Mouse (Mus musculus) lung, embryonic 15.5 days (tissue): ENCODE measurements at regions not wholly inside any gene's neighbourhood (a gene's known extent, or its start where the extent isn't known, plus 50 kb on each side); places are given as distances from the start of the nearest gene placed in this dataset.

Source experiments
- ATAC-seq: fragments of 200-750 bp; cut with Nextera tagmentation; 2 replicates; pipeline ENCODE4 v1.8.0; 2017; ENCODE audit warnings: moderate number of reproducible peaks, borderline replicate concordance; ENCODE audit not compliant: low FRiP score, low TSS enrichment; ENCODE audit errors: extremely low read depth
- H3K27ac ChIP-seq: fragments of 300-500 bp; sonication (generic); 2 replicates; pipeline ENCODE4 v1.5.1; 2015; ENCODE audit warnings: moderate library complexity, mild to moderate bottlenecking, inconsistent platforms
- H3K27me3 ChIP-seq: fragments of 300-500 bp; sonication (generic); 2 replicates; pipeline ENCODE4 v1.6.1; 2015; ENCODE audit warnings: inconsistent platforms
- H3K36me3 ChIP-seq: fragments of 300-500 bp; sonication (generic); 2 replicates; pipeline ENCODE4 v1.6.1; 2015; ENCODE audit warnings: inconsistent platforms
- H3K4me1 ChIP-seq: fragments of 300-500 bp; sonication (generic); 2 replicates; pipeline ENCODE4 v1.6.1; 2015; ENCODE audit warnings: inconsistent platforms
- H3K4me2 ChIP-seq: fragments of 300-500 bp; sonication (generic); 2 replicates; pipeline ENCODE4 v1.6.1; 2015; ENCODE audit warnings: inconsistent platforms, mild to moderate bottlenecking, moderate library complexity
- H3K4me3 ChIP-seq: fragments of 300-500 bp; sonication (generic); 2 replicates; pipeline ENCODE4 v1.5.1; 2015; ENCODE audit warnings: mild to moderate bottlenecking, inconsistent platforms
- H3K9ac ChIP-seq: fragments of 300-500 bp; sonication (generic); 2 replicates; pipeline ENCODE4 v1.6.1; 2015; ENCODE audit warnings: inconsistent platforms
- H3K9me3 ChIP-seq: fragments of 300-500 bp; sonication (generic); 2 replicates; pipeline ENCODE4 v1.6.1; 2016; ENCODE audit warnings: inconsistent platforms
- WGBS: fragments of 180-500 bp; shearing (Covaris S2); methylation state at CpG from one replicate; pipeline ENCODE4 v1.1.7; 2015; 5-methylcytosine and 5-hydroxymethylcytosine counted together

DNA sequence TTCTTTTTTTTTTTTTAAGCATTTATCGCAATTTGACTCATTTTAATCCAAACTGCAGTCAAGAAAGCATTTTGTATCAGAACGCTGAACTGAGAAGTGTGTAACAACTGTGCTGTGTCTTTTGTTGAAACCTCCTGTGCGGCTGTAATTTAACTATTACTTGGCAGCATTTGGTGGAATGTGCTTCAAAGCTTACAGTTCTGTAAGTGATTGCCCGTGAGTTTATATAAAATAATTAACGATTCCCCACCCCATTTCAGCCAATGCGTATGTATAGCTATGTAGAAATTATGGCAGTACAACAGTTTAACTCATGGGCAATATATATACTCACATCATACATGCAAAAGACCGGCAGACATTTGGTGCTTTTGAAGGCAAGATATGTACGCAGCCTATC is 421.8 kb upstream of the Ubash3b start:
- Histone ChIP-seq H3K4me3 (peak overlapping the region; percentile 52), H3K9me3 (no peaks in the 10 kb centered on the region), H3K36me3 (no peaks in the 10 kb centered on the region), H3K27me3 (peaks cover 9% of the 10 kb centered on the region; the same call in 1 of the 2 replicates), H3K4me2 (peak overlapping the region; percentile 72), H3K9ac (0 out of 2 replicates have a peak overlapping the region, but pooled peaks have one; percentile 3), H3K4me1 (peaks cover 7% of the 10 kb centered on the region), H3K27ac (peak overlapping the region; percentile 65)
- no peak for ATAC-seq
- WGBS: 24% methylated on average over 8 of the region's 8 CpGs

- Histone ChIP-seq H3K4me2 (peak overlapping the region; percentile 72), H3K27ac (peak overlapping the region; percentile 65), H3K9me3 (no peaks in the 10 kb centered on the region), H3K4me3 (peak overlapping the region; percentile 52), H3K9ac (0 out of 2 replicates have a peak overlapping the region, but pooled peaks have one; percentile 3), H3K36me3 (no peaks in the 10 kb centered on the region), H3K4me1 (peaks cover 7% of the 10 kb centered on the region), H3K27me3 (peaks cover 11% of the 10 kb centered on the region; the same call in 1 of the 2 replicates)
- 24% methylated on average over 5 of the region's 5 CpGs for WGBS
- ATAC-seq: no peak
Measured at GRCm38 (mm10) chr9:41582711-41583236, 421.3 kb upstream of the Ubash3b start.

GRCm38 (mm10) chr9:41582171-41582570 is 420.7 kb upstream of the Ubash3b start:
- H3K9me3 ChIP-seq: no peaks in the 10 kb centered on the region
- H3K4me2 ChIP-seq: peak overlapping the region; percentile 72
- H3K9ac ChIP-seq: peak overlapping the region; percentile 41
- ATAC-seq: no peak
- peaks cover 11% of the 10 kb centered on the region; the same call in 1 of the 2 replicates for H3K27me3 ChIP-seq
- H3K4me1 ChIP-seq: peaks cover 7% of the 10 kb centered on the region
- peak overlapping the region; percentile 47 for H3K27ac ChIP-seq
- 16% methylated on average over 8 of the region's 8 CpGs for WGBS
- peak overlapping the region; percentile 52 for H3K4me3 ChIP-seq
- no peaks in the 10 kb centered on the region for H3K36me3 ChIP-seq

DNA sequence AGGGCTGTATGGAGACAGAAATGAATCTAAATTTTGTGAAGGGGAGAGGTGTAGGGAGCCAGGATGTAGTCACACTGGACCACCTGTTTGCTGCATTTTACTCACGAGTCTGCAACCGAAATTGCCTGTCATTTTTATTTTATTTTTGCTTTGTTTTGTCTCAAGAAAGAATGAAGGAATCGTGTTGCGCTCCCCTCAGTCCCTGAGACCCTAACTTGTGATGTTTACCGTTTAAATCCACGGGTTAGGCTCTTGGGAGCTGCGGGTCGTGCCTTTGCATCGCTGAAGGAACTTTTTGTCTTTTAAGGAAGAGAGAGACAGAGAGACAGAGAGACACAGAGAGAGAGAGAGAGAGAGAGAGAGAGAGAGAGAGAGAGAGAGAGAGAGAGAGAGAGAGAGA is 420.2 kb upstream of the Ubash3b start:
- Histone ChIP-seq H3K27ac (peak overlapping the region; percentile 47), H3K9ac (peak overlapping the region; percentile 41), H3K9me3 (no peaks in the 10 kb centered on the region), H3K27me3 (peaks cover 11% of the 10 kb centered on the region; the same call in 1 of the 2 replicates), H3K4me2 (peak overlapping the region; percentile 72), H3K36me3 (no peaks in the 10 kb centered on the region), H3K4me3 (peak overlapping the region; percentile 52), H3K4me1 (peaks cover 7% of the 10 kb centered on the region)
- WGBS: 4% methylated on average over 9 of the region's 9 CpGs
- ATAC-seq: no peak

GRCm38 (mm10) chr9:41581152-41581551 is 419.7 kb upstream of the Ubash3b start:
- Histone ChIP-seq H3K27ac (peak overlapping the region; percentile 86), H3K4me1 (peaks cover 8% of the 10 kb centered on the region), H3K9ac (peak overlapping the region; percentile 50), H3K9me3 (no peaks in the 10 kb centered on the region), H3K36me3 (no peaks in the 10 kb centered on the region), H3K27me3 (peaks cover 11% of the 10 kb centered on the region; the same call in 1 of the 2 replicates), H3K4me3 (peak overlapping the region; percentile 52), H3K4me2 (peak overlapping the region; percentile 72)
- 1% methylated on average over 14 of the region's 14 CpGs for WGBS
- ATAC-seq: 0 out of 2 replicates have a peak, but pooled peaks have one; percentile 12

- Histone ChIP-seq H3K27me3 (peaks cover 11% of the 10 kb centered on the region; the same call in 1 of the 2 replicates), H3K9me3 (no peaks in the 10 kb centered on the region), H3K9ac (peak overlapping the region; percentile 50), H3K4me1 (peaks cover 10% of the 10 kb centered on the region), H3K4me3 (peak overlapping the region; percentile 52), H3K27ac (peak overlapping the region; percentile 86), H3K36me3 (no peaks in the 10 kb centered on the region), H3K4me2 (peak overlapping the region; percentile 72)
- ATAC-seq: peak; percentile 60; the same call in 1 of the 2 replicates
- 2% methylated on average over 13 of the region's 13 CpGs for WGBS
Measured at GRCm38 (mm10) chr9:41580611-41581041, 419.1 kb upstream of the Ubash3b start.

DNA sequence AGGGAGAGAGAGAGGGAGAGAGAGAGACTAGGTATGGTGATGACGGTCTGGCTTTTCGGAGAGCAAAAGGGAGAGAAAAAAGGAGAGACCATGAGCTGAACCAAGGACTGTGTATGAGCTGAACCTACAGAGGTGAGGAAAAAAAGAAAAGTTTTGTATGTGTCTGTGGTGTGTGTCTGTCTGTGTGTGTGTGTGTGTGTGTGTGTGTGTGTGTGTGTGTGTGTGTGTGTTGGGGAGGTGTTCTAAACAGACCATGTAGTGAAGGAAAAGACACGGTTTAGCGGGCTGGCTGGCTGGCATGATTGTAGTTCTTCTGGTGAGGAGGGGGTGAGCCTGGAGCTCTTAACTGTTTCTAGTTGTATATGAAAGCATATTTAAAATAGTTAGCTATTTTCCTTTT is 418.6 kb upstream of the Ubash3b start:
- peak; percentile 34; the same call in 1 of the 2 replicates for ATAC-seq
- Histone ChIP-seq H3K36me3 (no peaks in the 10 kb centered on the region), H3K9me3 (no peaks in the 10 kb centered on the region), H3K27ac (peak overlapping the region; percentile 86), H3K27me3 (peaks cover 11% of the 10 kb centered on the region; the same call in 1 of the 2 replicates), H3K4me3 (peak overlapping the region; percentile 52), H3K4me2 (peak overlapping the region; percentile 72), H3K9ac (peak overlapping the region; percentile 50), H3K4me1 (peaks cover 10% of the 10 kb centered on the region)
- WGBS: 7% methylated on average over 4 of the region's 4 CpGs

DNA sequence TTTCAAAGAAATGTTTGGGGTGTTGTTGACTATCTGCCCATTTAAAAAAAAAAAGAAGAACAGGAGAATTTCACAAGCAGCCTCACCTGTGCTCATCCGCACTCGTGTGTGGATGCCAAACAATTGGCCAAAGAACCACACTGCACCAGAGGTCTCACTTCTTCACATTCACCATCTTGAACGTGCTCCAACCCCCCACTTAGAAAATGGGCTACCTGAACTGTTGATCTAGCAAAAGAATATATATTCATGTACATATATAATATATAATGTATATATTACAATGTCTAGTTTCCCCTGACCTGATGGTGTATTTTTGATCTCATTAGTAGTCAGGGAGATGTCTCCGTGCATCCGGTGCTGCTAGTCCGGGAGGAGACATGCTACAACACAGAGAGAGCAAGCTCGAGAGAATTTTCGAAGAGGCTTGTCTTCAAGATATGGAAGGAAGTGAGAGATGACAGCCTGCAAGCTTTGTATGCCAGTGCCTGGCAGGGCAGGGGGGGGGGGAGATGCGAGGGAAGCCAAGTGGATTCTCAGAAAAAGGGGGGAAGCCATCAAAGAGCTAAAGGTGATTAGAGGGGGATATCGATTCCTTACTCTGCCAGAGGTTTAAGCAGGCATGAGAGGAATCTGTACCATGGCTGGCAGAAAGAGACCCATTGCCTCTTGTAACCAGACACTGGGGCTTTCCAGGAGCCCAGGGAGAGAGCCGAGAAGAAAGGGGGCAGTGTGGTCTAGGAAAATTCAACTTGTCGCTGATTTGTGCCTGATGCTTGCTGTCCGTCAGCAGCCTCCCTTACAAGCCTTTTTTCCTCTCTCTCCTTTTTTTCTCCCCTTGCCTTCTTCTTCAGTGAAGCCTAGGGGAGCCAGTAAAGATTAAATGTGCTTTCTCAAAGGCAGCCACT is 417.9 kb upstream of the Ubash3b start:
- Histone ChIP-seq H3K27ac (peak overlapping the region; percentile 86), H3K27me3 (peaks cover 11% of the 10 kb centered on the region; the same call in 1 of the 2 replicates), H3K4me2 (peak overlapping the region; percentile 72), H3K36me3 (no peaks in the 10 kb centered on the region), H3K4me3 (peak overlapping the region; percentile 52), H3K9ac (peak overlapping the region; percentile 50), H3K9me3 (no peaks in the 10 kb centered on the region), H3K4me1 (peaks cover 10% of the 10 kb centered on the region)
- peak; percentile 62; the same call in 1 of the 2 replicates for ATAC-seq
- 19% methylated on average over 13 of the region's 13 CpGs for WGBS

DNA sequence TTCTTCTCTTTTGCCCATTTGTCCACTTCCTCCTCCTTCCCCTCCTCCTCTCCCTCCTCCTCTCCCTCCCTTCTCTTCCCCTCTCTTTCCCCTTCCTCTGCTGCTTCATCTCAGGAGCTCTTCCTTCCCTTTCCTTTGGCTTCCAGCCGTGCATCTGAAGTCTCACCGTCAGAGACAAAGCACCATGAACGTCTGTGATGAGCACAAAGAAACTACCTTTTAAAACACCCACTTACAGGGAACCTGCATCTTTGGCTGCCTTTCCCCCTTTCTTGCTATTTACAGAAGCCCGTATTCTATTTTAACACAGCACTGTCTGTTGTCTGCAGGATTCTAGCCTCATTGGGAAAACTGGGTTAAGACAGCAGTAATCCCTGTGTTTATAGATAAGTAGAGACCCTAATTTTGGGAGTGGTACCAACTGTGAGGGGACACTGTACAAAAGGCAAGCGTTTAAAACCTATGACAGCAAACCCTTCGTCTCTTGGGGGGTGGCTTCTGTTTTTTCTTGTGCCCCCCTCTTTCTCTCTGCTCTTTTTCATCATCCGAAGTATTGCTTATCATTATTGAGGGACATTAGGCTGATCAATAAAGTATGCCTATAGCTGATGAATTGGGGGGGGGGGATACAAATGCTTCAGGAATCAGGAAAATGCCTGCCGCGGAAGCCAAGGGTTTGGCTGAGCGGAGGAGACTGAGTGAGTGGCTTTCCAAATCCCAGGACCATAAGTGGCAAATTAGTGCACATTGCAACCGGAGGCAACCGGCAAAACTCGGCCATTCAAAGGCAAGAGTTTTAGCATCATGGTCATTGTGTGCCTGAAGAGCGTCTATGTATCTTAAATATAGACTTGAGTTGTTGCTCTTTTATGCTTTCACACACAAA is 417.0 kb upstream of the Ubash3b start:
- H3K4me1 ChIP-seq: peaks cover 10% of the 10 kb centered on the region
- H3K27ac ChIP-seq: no peak overlapping the region
- H3K27me3 ChIP-seq: peaks cover 11% of the 10 kb centered on the region; the same call in 1 of the 2 replicates
- H3K4me2 ChIP-seq: no peak overlapping the region
- WGBS: 63% methylated on average over 14 of the region's 14 CpGs
- no peaks in the 10 kb centered on the region for H3K36me3 ChIP-seq
- H3K9ac ChIP-seq: no peak overlapping the region
- no peaks in the 10 kb centered on the region for H3K9me3 ChIP-seq
- no peak overlapping the region for H3K4me3 ChIP-seq
- ATAC-seq: no peak

DNA sequence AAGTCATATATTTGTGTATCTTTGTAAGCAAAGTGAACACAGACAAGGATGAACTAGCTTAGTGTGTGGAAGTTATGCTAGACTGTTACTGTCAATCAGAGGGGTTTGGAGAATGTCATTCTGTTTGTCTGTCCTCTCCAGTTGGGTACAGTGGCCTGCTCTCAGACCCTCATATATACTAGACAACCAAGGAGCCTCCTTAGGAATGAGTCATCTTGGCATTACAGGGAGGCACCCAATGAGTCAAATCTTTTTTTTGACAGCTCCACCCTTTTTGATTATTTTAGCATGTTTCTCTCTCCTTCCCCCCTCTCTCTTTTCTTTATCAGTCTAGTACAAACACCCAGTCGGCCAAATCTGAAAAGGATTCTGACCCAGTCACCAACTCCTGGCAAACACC is 416.3 kb upstream of the Ubash3b start:
- Histone ChIP-seq H3K4me1 (peaks cover 10% of the 10 kb centered on the region), H3K4me2 (no peak overlapping the region), H3K27me3 (peaks cover 9% of the 10 kb centered on the region; the same call in 1 of the 2 replicates), H3K9ac (no peak overlapping the region), H3K4me3 (no peak overlapping the region), H3K27ac (no peak overlapping the region), H3K9me3 (no peaks in the 10 kb centered on the region), H3K36me3 (no peaks in the 10 kb centered on the region)
- ATAC-seq: no peak
- WGBS: 0% methylated on average over 1 of the region's 1 CpGs

DNA sequence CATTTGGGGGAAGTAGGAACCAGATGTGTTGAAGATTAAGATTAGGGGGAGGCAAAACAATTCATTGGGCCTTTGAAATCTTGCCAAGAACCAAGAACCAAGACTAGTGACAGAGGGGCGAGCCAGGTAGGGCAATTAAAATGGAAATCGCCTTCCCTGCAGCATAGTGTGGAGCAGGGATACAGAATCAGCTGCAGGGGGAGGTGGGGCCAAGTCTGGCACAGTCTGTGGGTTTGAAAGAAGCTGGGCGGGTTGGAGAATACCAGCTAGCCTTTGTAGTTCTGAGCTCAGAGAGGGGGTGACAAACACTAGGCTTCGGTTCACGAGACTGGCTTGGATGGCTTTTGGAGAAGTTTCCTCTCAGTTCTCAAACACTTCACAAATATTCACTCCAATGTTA is 414.3 kb upstream of the Ubash3b start:
- Histone ChIP-seq H3K4me2 (no peak overlapping the region), H3K4me3 (no peak overlapping the region), H3K36me3 (no peaks in the 10 kb centered on the region), H3K27ac (0 out of 2 replicates have a peak overlapping the region, but pooled peaks have one; percentile 6), H3K9ac (no peak overlapping the region), H3K4me1 (peaks cover 10% of the 10 kb centered on the region), H3K27me3 (peaks cover 8% of the 10 kb centered on the region; the same call in 1 of the 2 replicates), H3K9me3 (no peaks in the 10 kb centered on the region)
- WGBS: 52% methylated on average over 5 of the region's 5 CpGs
- ATAC-seq: no peak
